Mouse (Mus musculus): ENCODE results near the gene Usmg5. TPM values are rescaled to one million over a fixed set of nuclear protein-coding genes. Genes with fewer than 3 reads are reported as not detected.
A peak's percentile ranks its signal among the peaks of the same experiment; 100 is the strongest.

Usmg5 gene
- polyA plus RNA-seq, 1 experiment, result 138 TPM

DNA sequence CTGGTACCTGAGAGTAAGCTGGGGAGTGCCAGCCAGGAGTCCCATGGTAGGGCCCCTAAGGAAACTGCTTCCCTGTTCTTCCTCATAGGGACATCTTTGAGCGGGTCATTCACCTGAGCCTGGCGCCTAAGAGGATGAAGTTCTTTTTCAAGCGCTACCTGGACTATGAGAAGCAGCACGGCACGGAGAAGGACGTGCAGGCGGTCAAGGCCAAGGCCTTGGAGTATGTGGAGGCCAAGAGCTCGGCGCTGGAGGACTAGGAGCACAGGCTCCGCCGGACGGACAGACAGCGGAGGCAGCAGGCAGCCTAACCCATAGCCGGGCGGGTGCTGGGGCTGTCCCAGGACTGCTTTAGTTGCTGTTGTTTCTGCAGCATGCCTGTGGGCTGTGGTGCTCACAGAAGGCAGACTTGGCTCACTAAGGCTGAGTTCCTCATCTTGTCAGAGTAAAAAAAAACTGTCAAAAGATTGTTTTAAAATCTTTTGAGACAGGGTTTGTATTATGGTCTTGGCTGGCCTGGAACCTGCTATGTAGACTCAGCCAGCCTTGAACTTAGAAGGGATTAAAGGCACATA, 40.2 kb upstream of the Usmg5 start:
- no peak overlapping the region for H3K27ac ChIP-seq (ENCODE audit: control insufficient read depth, insufficient read depth, low read depth, low read length)
- H3K36me3 ChIP-seq (ENCODE audit: control insufficient read depth, insufficient read depth, low read length), result no peaks in the 10 kb centered on the region; the same call in 1 of the 2 replicates
- no peaks in the 10 kb centered on the region for H3K4me1 ChIP-seq (ENCODE audit: control insufficient read depth, insufficient read depth, low read length)
- no peak overlapping the region for H3K4me3 ChIP-seq (ENCODE audit: control insufficient read depth, low read depth, low read length)
- no peaks in the 10 kb centered on the region for H3K27me3 ChIP-seq (ENCODE audit: control insufficient read depth, insufficient read depth, low read length)
- TF ChIP-seq POLR2A (IDR thresholded peaks at IDR 0.05; ENCODE audit: control insufficient read depth, low read depth, low read length) (no peak), CTCF (IDR thresholded peaks at IDR 0.05; ENCODE audit: control insufficient read depth, insufficient read depth, insufficient replicate concordance, low read depth, low read length) (no peak)

DNA sequence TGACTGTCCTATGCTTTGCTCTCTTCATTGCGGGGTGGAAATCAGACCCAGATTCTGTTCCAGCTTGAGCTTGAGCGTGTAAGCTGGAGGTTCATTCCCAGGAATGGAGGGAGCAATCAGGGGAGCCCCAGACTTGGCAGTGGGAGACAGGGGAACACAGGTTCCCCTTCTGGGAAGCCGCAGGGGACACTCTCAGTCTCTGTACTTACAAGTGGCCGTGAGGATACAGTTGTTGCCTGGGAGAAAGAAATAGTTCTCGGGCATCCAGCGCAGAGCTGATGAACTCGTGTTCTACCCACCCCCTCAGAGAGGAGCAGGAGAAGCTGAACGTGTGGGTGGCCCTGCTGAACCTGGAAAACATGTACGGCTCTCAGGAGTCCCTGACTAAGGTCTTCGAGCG, 38.4 kb upstream of the Usmg5 start:
- no peaks in the 10 kb centered on the region for H3K27me3 ChIP-seq (ENCODE audit: control insufficient read depth, insufficient read depth, low read length)
- no peaks in the 10 kb centered on the region for H3K4me1 ChIP-seq (ENCODE audit: control insufficient read depth, insufficient read depth, low read length)
- H3K4me3 ChIP-seq (ENCODE audit: control insufficient read depth, low read depth, low read length), result no peak overlapping the region
- H3K36me3 ChIP-seq (ENCODE audit: control insufficient read depth, insufficient read depth, low read length), result no peaks in the 10 kb centered on the region; the same call in 1 of the 2 replicates
- TF ChIP-seq CTCF (IDR thresholded peaks at IDR 0.05; ENCODE audit: control insufficient read depth, insufficient read depth, insufficient replicate concordance, low read depth, low read length) (no peak), POLR2A (IDR thresholded peaks at IDR 0.05; ENCODE audit: control insufficient read depth, low read depth, low read length) (no peak)
- no peak overlapping the region for H3K27ac ChIP-seq (ENCODE audit: control insufficient read depth, insufficient read depth, low read depth, low read length)

DNA sequence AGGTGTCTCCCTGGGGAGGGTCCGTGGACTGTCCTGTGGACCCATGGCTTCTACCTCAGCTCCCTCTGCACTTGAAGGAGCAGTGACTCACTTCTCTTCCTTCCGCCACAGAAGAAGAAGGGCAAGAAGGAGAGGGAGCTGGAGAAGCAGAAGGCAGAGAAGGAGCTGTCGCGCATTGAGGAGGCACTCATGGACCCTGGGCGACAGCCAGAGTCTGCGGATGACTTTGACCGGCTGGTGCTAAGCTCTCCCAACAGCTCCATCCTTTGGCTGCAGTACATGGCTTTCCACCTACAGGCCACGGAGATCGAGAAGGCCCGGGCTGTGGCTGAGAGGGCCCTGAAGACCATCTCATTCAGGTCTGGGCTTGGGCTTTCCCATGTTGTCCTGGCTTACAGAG, 37.7 kb upstream of the Usmg5 start:
- Histone ChIP-seq H3K27ac (ENCODE audit: control insufficient read depth, insufficient read depth, low read depth, low read length) (no peak overlapping the region), H3K36me3 (ENCODE audit: control insufficient read depth, insufficient read depth, low read length) (no peaks in the 10 kb centered on the region; the same call in 1 of the 2 replicates), H3K4me3 (ENCODE audit: control insufficient read depth, low read depth, low read length) (no peak overlapping the region), H3K4me1 (ENCODE audit: control insufficient read depth, insufficient read depth, low read length) (no peaks in the 10 kb centered on the region), H3K27me3 (ENCODE audit: control insufficient read depth, insufficient read depth, low read length) (no peaks in the 10 kb centered on the region)
- TF ChIP-seq POLR2A (IDR thresholded peaks at IDR 0.05; ENCODE audit: control insufficient read depth, low read depth, low read length), result no peak
- TF ChIP-seq CTCF (IDR thresholded peaks at IDR 0.05; ENCODE audit: control insufficient read depth, insufficient read depth, insufficient replicate concordance, low read depth, low read length), result no peak

DNA sequence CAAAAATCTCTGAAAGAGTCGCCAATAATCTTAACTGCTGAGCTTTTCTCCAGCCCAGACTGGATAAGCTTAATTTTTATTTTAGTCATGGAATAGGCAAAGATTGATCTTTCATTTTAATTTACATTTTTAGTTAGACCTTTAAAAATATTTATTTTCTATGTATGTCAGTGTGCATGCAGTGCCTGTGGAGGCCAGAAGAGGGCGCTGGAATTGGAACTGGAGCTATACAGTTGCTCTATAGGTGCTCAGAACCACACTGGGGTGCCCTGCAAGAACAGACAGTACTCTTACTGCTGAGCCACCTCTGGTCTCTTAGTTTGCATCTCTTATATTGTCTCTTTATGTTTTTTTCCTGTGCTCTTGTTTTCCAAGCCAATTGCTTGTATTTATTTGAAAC, 32.4 kb upstream of the Usmg5 start:
- no peaks in the 10 kb centered on the region for H3K27me3 ChIP-seq (ENCODE audit: control insufficient read depth, insufficient read depth, low read length)
- TF ChIP-seq CTCF (IDR thresholded peaks at IDR 0.05; ENCODE audit: control insufficient read depth, insufficient read depth, insufficient replicate concordance, low read depth, low read length) (peak; percentile 48; the same call in 1 of the 2 replicates), POLR2A (IDR thresholded peaks at IDR 0.05; ENCODE audit: control insufficient read depth, low read depth, low read length) (no peak)
- H3K36me3 ChIP-seq (ENCODE audit: control insufficient read depth, insufficient read depth, low read length), result peaks cover 1% of the 10 kb centered on the region; the same call in 1 of the 2 replicates
- H3K27ac ChIP-seq (ENCODE audit: control insufficient read depth, insufficient read depth, low read depth, low read length), result no peak overlapping the region
- no peaks in the 10 kb centered on the region for H3K4me1 ChIP-seq (ENCODE audit: control insufficient read depth, insufficient read depth, low read length)
- no peak overlapping the region for H3K4me3 ChIP-seq (ENCODE audit: control insufficient read depth, low read depth, low read length)

DNA sequence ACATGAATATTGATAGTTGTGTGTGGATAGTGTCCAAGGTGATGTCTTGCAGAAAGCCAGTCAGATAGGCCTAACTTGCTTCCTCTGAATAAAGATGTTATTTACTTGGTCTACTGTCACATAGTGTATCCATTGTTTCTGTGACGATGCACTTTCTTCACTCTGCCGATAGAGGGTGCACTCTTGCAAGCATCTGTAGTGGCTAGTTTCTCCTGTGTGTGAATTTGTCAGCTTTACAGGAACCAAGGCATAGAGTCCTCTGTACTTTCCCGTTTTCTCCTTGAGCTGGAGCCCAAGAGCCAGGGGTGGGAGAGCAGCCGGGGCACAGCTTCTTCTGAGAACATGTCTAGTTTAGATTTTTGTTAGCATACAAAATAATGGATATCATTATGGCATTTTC, 30.6 kb upstream of the Usmg5 start:
- Histone ChIP-seq H3K27ac (ENCODE audit: control insufficient read depth, insufficient read depth, low read depth, low read length) (no peak overlapping the region), H3K4me1 (ENCODE audit: control insufficient read depth, insufficient read depth, low read length) (no peaks in the 10 kb centered on the region), H3K36me3 (ENCODE audit: control insufficient read depth, insufficient read depth, low read length) (peaks cover 1% of the 10 kb centered on the region; the same call in 1 of the 2 replicates), H3K4me3 (ENCODE audit: control insufficient read depth, low read depth, low read length) (no peak overlapping the region), H3K27me3 (ENCODE audit: control insufficient read depth, insufficient read depth, low read length) (no peaks in the 10 kb centered on the region)
- TF ChIP-seq POLR2A (IDR thresholded peaks at IDR 0.05; ENCODE audit: control insufficient read depth, low read depth, low read length) (no peak), CTCF (IDR thresholded peaks at IDR 0.05; ENCODE audit: control insufficient read depth, insufficient read depth, insufficient replicate concordance, low read depth, low read length) (no peak; the same call in 1 of the 2 replicates)

DNA sequence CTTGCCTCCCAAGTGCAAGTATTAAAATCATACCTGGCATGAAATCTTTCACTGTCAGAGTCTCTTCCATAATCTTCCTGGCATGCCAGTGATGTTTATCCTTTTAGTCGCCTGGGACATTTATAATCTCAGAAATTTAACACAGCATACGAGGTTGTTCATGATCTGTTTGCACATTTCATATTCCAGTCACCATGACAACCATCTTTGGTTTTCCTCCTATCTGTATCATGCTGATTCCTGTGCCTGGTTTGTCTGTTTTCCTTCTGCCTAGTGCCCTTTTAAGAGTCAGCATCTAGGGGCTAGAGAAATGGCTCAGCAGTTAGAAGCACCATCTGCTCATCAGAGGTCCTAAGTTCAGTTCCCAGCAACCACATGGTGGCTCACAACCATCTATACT, 28.2 kb upstream of the Usmg5 start:
- Histone ChIP-seq H3K27ac (ENCODE audit: control insufficient read depth, insufficient read depth, low read depth, low read length) (no peak overlapping the region), H3K4me1 (ENCODE audit: control insufficient read depth, insufficient read depth, low read length) (no peaks in the 10 kb centered on the region), H3K4me3 (ENCODE audit: control insufficient read depth, low read depth, low read length) (no peak overlapping the region), H3K36me3 (ENCODE audit: control insufficient read depth, insufficient read depth, low read length) (peaks cover 1% of the 10 kb centered on the region; the same call in 1 of the 2 replicates), H3K27me3 (ENCODE audit: control insufficient read depth, insufficient read depth, low read length) (no peaks in the 10 kb centered on the region)
- no peak for TF ChIP-seq CTCF (IDR thresholded peaks at IDR 0.05; ENCODE audit: control insufficient read depth, insufficient read depth, insufficient replicate concordance, low read depth, low read length)
- no peak for TF ChIP-seq POLR2A (IDR thresholded peaks at IDR 0.05; ENCODE audit: control insufficient read depth, low read depth, low read length)

DNA sequence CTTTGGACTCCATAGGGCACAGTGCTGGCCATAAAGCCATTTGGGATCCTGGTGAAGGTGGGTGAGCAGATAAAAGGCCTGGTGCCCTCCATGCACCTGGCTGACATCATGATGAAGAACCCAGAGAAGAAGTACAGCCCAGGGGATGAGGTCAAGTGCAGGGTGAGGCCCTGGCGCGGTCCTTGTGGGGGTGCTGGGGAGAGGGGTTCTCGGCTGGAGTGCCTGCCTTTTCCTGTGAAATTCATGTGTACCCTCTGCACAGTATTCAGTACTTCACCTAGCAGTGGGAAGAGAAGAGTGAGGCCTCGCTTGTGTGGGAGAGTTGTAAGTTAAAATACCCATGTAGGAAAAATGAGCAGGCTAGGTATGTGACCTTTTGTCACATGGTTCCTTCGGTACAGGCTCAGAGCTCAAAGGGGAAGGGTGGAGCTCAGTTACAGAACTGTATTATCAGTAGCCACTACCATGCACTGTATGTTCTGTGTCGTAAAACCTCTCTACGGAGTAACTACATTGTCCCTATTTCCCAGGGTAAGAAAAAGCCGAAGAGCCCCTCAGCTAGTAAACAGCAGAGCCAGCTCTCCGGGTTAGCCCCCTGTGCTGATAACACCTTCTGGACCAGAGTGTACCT, 14.3 kb upstream of the Usmg5 start:
- H3K36me3 ChIP-seq (ENCODE audit: control insufficient read depth, insufficient read depth, low read length), result peaks cover 2% of the 10 kb centered on the region
- no peak for TF ChIP-seq POLR2A (IDR thresholded peaks at IDR 0.05; ENCODE audit: control insufficient read depth, low read depth, low read length)
- no peak for TF ChIP-seq CTCF (IDR thresholded peaks at IDR 0.05; ENCODE audit: control insufficient read depth, insufficient read depth, insufficient replicate concordance, low read depth, low read length)
- no peaks in the 10 kb centered on the region for H3K27me3 ChIP-seq (ENCODE audit: control insufficient read depth, insufficient read depth, low read length)
- H3K4me1 ChIP-seq (ENCODE audit: control insufficient read depth, insufficient read depth, low read length), result no peaks in the 10 kb centered on the region
- no peak overlapping the region for H3K4me3 ChIP-seq (ENCODE audit: control insufficient read depth, low read depth, low read length)
- H3K27ac ChIP-seq (ENCODE audit: control insufficient read depth, insufficient read depth, low read depth, low read length), result no peak overlapping the region
